Mouse (Mus musculus) G1E (cell line): ENCODE measurements at regions not wholly inside any gene's neighbourhood (a gene's known extent, or its start where the extent isn't known, plus 50 kb on each side); places are given as distances from the start of the nearest gene placed in this dataset.

ENCODE experiments used
- ATAC-seq: 2 replicates; pipeline ENCODE4 v1.8.0; 2016; ENCODE audit warnings: mild to moderate bottlenecking; ENCODE audit not compliant: insufficient number of reproducible peaks, poor library complexity, low FRiP score, severe bottlenecking; ENCODE audit errors: extremely low read depth
- DNase-seq: peaks from one replicate; pipeline ENCODE4 v3.0.0; 2012; ENCODE audit warnings: low spot score
- H3K27me3 ChIP-seq: 2 replicates; pipeline ENCODE4 v1.6.1; 2012; ENCODE audit warnings: mild to moderate bottlenecking, low read length, inconsistent platforms; ENCODE audit not compliant: insufficient read depth
- H3K36me3 ChIP-seq: replicated peaks from 2 replicates; pipeline ENCODE3; 2012; ENCODE audit warnings: mild to moderate bottlenecking, inconsistent platforms
- H3K4me1 ChIP-seq: 2 replicates; pipeline ENCODE4 v1.6.1; 2012; ENCODE audit warnings: low read depth, low read length, inconsistent platforms, mixed read lengths; ENCODE audit not compliant: insufficient read depth
- H3K4me3 ChIP-seq: 2 replicates; pipeline ENCODE4 v1.5.1; 2012; ENCODE audit warnings: low read depth, mild to moderate bottlenecking, inconsistent platforms, low read length, moderate library complexity, mixed read lengths
- H3K9me3 ChIP-seq: replicated peaks from 2 replicates; pipeline ENCODE4 v1.6.1; 2012; ENCODE audit warnings: inconsistent platforms
- CTCF ChIP-seq: IDR thresholded peaks from 2 replicates; pipeline ENCODE4 v1.5.1; 2012; ENCODE audit warnings: low read depth, low read length, inconsistent platforms, mixed read lengths
- GATA1 ChIP-seq: IDR thresholded peaks from 2 replicates; pipeline ENCODE4 v1.6.1; 2012; ENCODE audit warnings: borderline replicate concordance, low read length, inconsistent platforms, mixed read lengths
- GATA2 ChIP-seq: IDR thresholded peaks from 2 replicates; pipeline ENCODE4 v1.6.1; 2012; ENCODE audit warnings: low read depth, low read length, inconsistent platforms, borderline replicate concordance
- POLR2AphosphoS5 ChIP-seq: IDR thresholded peaks from 2 replicates; pipeline ENCODE4 v1.6.1; 2012; ENCODE audit warnings: low read depth, low read length, inconsistent platforms; ENCODE audit not compliant: insufficient replicate concordance
- TAL1 ChIP-seq: conservative IDR thresholded peaks from 2 replicates; pipeline ENCODE4 v1.6.1; 2012; ENCODE audit warnings: low read depth, low read length, inconsistent platforms, mixed read lengths

DNA sequence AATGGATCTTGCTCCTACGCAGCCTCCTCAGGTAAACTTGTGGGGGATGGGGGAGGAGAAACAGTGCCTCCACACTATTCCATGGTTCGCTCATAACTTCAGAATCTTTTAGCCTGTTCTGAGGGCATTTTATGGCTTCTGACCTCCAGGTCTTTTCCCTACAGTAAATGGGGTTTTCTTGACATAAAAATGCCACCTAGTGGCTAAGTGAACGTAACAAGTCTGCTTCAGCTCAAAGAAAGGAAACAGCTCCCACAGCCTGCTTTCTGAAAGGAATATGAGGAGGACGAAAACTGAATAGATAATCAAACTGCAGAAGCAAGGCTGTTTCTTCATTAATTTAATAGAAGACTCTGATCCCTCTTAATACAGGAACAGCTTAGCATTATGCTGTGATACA lies 148.3 kb downstream of the Cd55b start:
- H3K4me3 ChIP-seq = no peak overlapping the region
- DNase-seq (no peak), ATAC-seq (no peak)
- TF ChIP-seq GATA1 = no peak
- TF ChIP-seq TAL1 = no peak
- TF ChIP-seq GATA2 = no peak
- TF ChIP-seq POLR2AphosphoS5 = no peak
- 0 out of 2 replicates have a peak, but pooled peaks have one; percentile 31 for TF ChIP-seq CTCF
- no peaks in the 10 kb centered on the region for H3K27me3 ChIP-seq
- H3K4me1 ChIP-seq = peaks cover 57% of the 10 kb centered on the region
- H3K9me3 ChIP-seq = peaks cover 9% of the 10 kb centered on the region
- H3K36me3 ChIP-seq = no peaks in the 10 kb centered on the region

DNA sequence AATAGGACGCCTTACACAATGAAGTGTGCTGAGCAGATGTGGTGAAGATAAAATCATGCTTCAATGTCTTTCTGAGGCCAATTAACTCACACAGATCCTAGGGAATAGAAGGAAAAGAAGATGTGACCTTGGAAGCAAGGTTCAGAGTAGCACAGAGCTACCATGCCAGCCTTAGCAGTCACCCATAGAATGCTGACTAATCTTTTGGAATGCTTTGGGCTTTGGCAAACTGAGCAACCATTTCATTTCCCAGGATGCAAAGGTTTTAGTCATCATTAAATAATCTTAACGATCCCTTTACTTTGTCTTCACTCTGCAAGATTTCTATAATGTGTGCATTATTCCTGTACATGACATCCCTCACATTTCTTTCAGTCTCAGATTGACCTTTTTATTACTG lies 152.4 kb downstream of the Cd55b start:
- ATAC-seq = no peak
- TF ChIP-seq POLR2AphosphoS5 (no peak), CTCF (no peak), GATA1 (no peak), GATA2 (no peak)
- no peaks in the 10 kb centered on the region for H3K27me3 ChIP-seq

More for the DNA sequence above, 152.4 kb downstream of the Cd55b start:
- Histone ChIP-seq H3K4me1 (peaks cover 30% of the 10 kb centered on the region), H3K4me3 (no peak overlapping the region), H3K36me3 (no peaks in the 10 kb centered on the region), H3K9me3 (no peaks in the 10 kb centered on the region)
- no peak for DNase-seq
